Mouse (Mus musculus): ENCODE measurements around the gene Sdc1.

- TF ChIP-seq NELFE (IDR thresholded peaks at IDR 0.05; ENCODE audit: low read depth, low read length) = no peak
- no peak for TF ChIP-seq MAX (IDR thresholded peaks at IDR 0.05; ENCODE audit: low read length)
- TF ChIP-seq POLR2A (IDR thresholded peaks at IDR 0.05; ENCODE audit: low read depth, low read length) = no peak
- TF ChIP-seq MXI1 (IDR thresholded peaks at IDR 0.05; ENCODE audit: low read depth, low read length) = no peak
Observed at GRCm38 (mm10) chr12:8761058-8761457, 10.1 kb upstream of the Sdc1 start.

Data from CH12.LX (cell line).